Mouse (Mus musculus) embryonic facial prominence, embryonic 12.5 days (tissue): Measurements from ENCODE around the gene Gm19426. TPM values are rescaled to one million over a fixed set of nuclear protein-coding genes. Genes with fewer than 3 reads are reported as not detected.

ENCODE experiments used
- ATAC-seq: fragments of 200-750 bp; cut with Nextera tagmentation; 2 replicates; pipeline ENCODE4 v1.8.0; 2017; ENCODE audit not compliant: insufficient number of reproducible peaks, insufficient read depth, low FRiP score, low TSS enrichment
- H3K27ac ChIP-seq: fragments of 300-500 bp; sonication (generic); 2 replicates; pipeline ENCODE4 v1.5.1; 2016; ENCODE audit warnings: mild to moderate bottlenecking
- H3K27me3 ChIP-seq: fragments of 300-500 bp; sonication (generic); 2 replicates; pipeline ENCODE4 v1.6.1; 2016; ENCODE audit warnings: mild to moderate bottlenecking, moderate library complexity
- H3K36me3 ChIP-seq: fragments of 300-500 bp; sonication (generic); 2 replicates; pipeline ENCODE4 v1.6.1; 2016; ENCODE audit warnings: mild to moderate bottlenecking
- H3K4me1 ChIP-seq: fragments of 300-500 bp; sonication (generic); 2 replicates; pipeline ENCODE4 v1.6.1; 2016
- H3K4me2 ChIP-seq: fragments of 300-500 bp; sonication (generic); replicated peaks from 2 replicates; pipeline ENCODE4 v1.6.1; 2016; ENCODE audit warnings: mild to moderate bottlenecking, moderate library complexity
- H3K4me3 ChIP-seq: fragments of 300-500 bp; sonication (generic); 2 replicates; pipeline ENCODE4 v1.5.1; 2016; ENCODE audit warnings: mild to moderate bottlenecking
- H3K9ac ChIP-seq: fragments of 300-500 bp; sonication (generic); 2 replicates; pipeline ENCODE4 v1.6.1; 2016; ENCODE audit warnings: mild to moderate bottlenecking, moderate library complexity
- H3K9me3 ChIP-seq: fragments of 300-500 bp; sonication (generic); 2 replicates; pipeline ENCODE4 v1.6.1; 2016; ENCODE audit warnings: mild to moderate bottlenecking, moderate library complexity
- WGBS: fragments of 180-500 bp; shearing (Covaris S2); methylation state at CpG from one replicate; pipeline ENCODE4 v1.1.7; 2016; 5-methylcytosine and 5-hydroxymethylcytosine counted together
- polyA plus RNA-seq: library from polyadenylated mRNA; unstranded; fragments of >200 nt; fragmentation: Nextera tagmentation; extraction: Ambion mirVana; gene quantifications from 2 replicates; pipeline ENCODE4 v1.2.1, GENCODE M21; 2016

The Gm19426 gene
- polyA plus RNA-seq, 1 experiment from 2014 or later = 13.9 TPM

- ATAC-seq = 0 out of 2 replicates have a peak, but pooled peaks have one; percentile 5
- Histone ChIP-seq H3K4me2 (peak overlapping the region; percentile 97), H3K4me1 (peaks cover 36% of the 10 kb centered on the region), H3K36me3 (peaks cover 14% of the 10 kb centered on the region; the same call in 1 of the 2 replicates), H3K4me3 (peak overlapping the region; percentile 82), H3K9ac (peak overlapping the region; percentile 53), H3K27ac (peak overlapping the region; percentile 100), H3K27me3 (no peaks in the 10 kb centered on the region), H3K9me3 (no peaks in the 10 kb centered on the region)
- under 1% methylated on average over 10 of the region's 10 CpGs for WGBS
These were observed 671 bp upstream of the Gm19426 start for GRCm38 (mm10) chr2:84744126-84744525.

- H3K4me3 ChIP-seq = peak overlapping the region; percentile 82
- WGBS = under 1% methylated on average over 24 of the region's 26 CpGs
- peak; percentile 82 for ATAC-seq
- peaks cover 51% of the 10 kb centered on the region for H3K4me1 ChIP-seq
- peaks cover 14% of the 10 kb centered on the region; the same call in 1 of the 2 replicates for H3K36me3 ChIP-seq
- peak overlapping the region; percentile 98 for H3K9ac ChIP-seq
- H3K4me2 ChIP-seq = peak overlapping the region; percentile 97
- H3K27me3 ChIP-seq = no peaks in the 10 kb centered on the region
- peak overlapping the region; percentile 100 for H3K27ac ChIP-seq
- no peaks in the 10 kb centered on the region for H3K9me3 ChIP-seq
These were observed 788 bp downstream of the Gm19426 start for GRCm38 (mm10) chr2:84742451-84743283.

GRCm38 (mm10) chr2:84741841-84742450 lies 1.5 kb downstream of the Gm19426 start:
- H3K4me1 ChIP-seq = peaks cover 58% of the 10 kb centered on the region

GRCm38 (mm10) chr2:84740608-84741333 lies 2.7 kb downstream of the Gm19426 start:
- ATAC-seq = no peak
- peak overlapping the region; percentile 98 for H3K9ac ChIP-seq

More at GRCm38 (mm10) chr2:84741841-84742450, 1.5 kb downstream of the Gm19426 start:
- H3K9ac ChIP-seq = peak overlapping the region; percentile 98
- peak overlapping the region; percentile 100 for H3K27ac ChIP-seq
- ATAC-seq = no peak
- H3K4me2 ChIP-seq = peak overlapping the region; percentile 97
- H3K4me3 ChIP-seq = peak overlapping the region; percentile 82
- no peaks in the 10 kb centered on the region for H3K9me3 ChIP-seq
- H3K36me3 ChIP-seq = peaks cover 14% of the 10 kb centered on the region; the same call in 1 of the 2 replicates
- 0% methylated on average over 5 of the region's 5 CpGs for WGBS
- no peaks in the 10 kb centered on the region for H3K27me3 ChIP-seq

GRCm38 (mm10) chr2:84738271-84738911 lies 5.1 kb downstream of the Gm19426 start:
- Histone ChIP-seq H3K9me3 (no peaks in the 10 kb centered on the region), H3K4me3 (0 out of 2 replicates have a peak overlapping the region, but pooled peaks have one; percentile 7), H3K36me3 (peaks cover 14% of the 10 kb centered on the region; the same call in 1 of the 2 replicates), H3K27me3 (no peaks in the 10 kb centered on the region), H3K27ac (peak overlapping the region; percentile 83), H3K4me2 (peak overlapping the region; percentile 97), H3K4me1 (peaks cover 83% of the 10 kb centered on the region), H3K9ac (peak overlapping the region; percentile 19; the same call in 1 of the 2 replicates)
- ATAC-seq = no peak
- whole genome bisulfite sequencing = 1% methylated on average over 12 of the region's 12 CpGs

More at GRCm38 (mm10) chr2:84740608-84741333, 2.7 kb downstream of the Gm19426 start:
- H3K4me3 ChIP-seq = peak overlapping the region; percentile 82
- H3K27ac ChIP-seq = peak overlapping the region; percentile 100
- peak overlapping the region; percentile 97 for H3K4me2 ChIP-seq
- peaks cover 14% of the 10 kb centered on the region; the same call in 1 of the 2 replicates for H3K36me3 ChIP-seq
- no peaks in the 10 kb centered on the region for H3K27me3 ChIP-seq
- H3K9me3 ChIP-seq = no peaks in the 10 kb centered on the region
- 73% methylated on average over 15 of the region's 15 CpGs for WGBS
- H3K4me1 ChIP-seq = peaks cover 70% of the 10 kb centered on the region

GRCm38 (mm10) chr2:84737451-84737925 lies 6.0 kb downstream of the Gm19426 start:
- no peak for ATAC-seq
- Histone ChIP-seq H3K9me3 (no peaks in the 10 kb centered on the region), H3K27ac (peak overlapping the region; percentile 83), H3K36me3 (peaks cover 14% of the 10 kb centered on the region; the same call in 1 of the 2 replicates), H3K27me3 (no peaks in the 10 kb centered on the region), H3K4me1 (peaks cover 85% of the 10 kb centered on the region), H3K9ac (no peak overlapping the region), H3K4me3 (no peak overlapping the region), H3K4me2 (peak overlapping the region; percentile 97)
- WGBS = 6% methylated on average over 8 of the region's 8 CpGs

GRCm38 (mm10) chr2:84736312-84737161 lies 6.9 kb downstream of the Gm19426 start:
- H3K27ac ChIP-seq = peak overlapping the region; percentile 83
- peaks cover 14% of the 10 kb centered on the region; the same call in 1 of the 2 replicates for H3K36me3 ChIP-seq
- H3K9me3 ChIP-seq = no peaks in the 10 kb centered on the region
- H3K4me2 ChIP-seq = peak overlapping the region; percentile 97
- WGBS = 5% methylated on average over 27 of the region's 27 CpGs
- peak overlapping the region; percentile 9; the same call in 1 of the 2 replicates for H3K4me3 ChIP-seq
- H3K27me3 ChIP-seq = no peaks in the 10 kb centered on the region
- peaks cover 79% of the 10 kb centered on the region for H3K4me1 ChIP-seq
- H3K9ac ChIP-seq = no peak overlapping the region
- ATAC-seq = no peak

GRCm38 (mm10) chr2:84735346-84735920 lies 8.0 kb downstream of the Gm19426 start:
- no peak for ATAC-seq
- WGBS = 17% methylated on average over 7 of the region's 7 CpGs
- Histone ChIP-seq H3K4me2 (peak overlapping the region; percentile 78), H3K9ac (peak overlapping the region; percentile 64; the same call in 1 of the 2 replicates), H3K9me3 (no peaks in the 10 kb centered on the region), H3K36me3 (0 out of 2 replicates have a peak, but pooled peaks cover 6% of the 10 kb centered on the region), H3K27ac (peak overlapping the region; percentile 48; the same call in 1 of the 2 replicates), H3K27me3 (no peaks in the 10 kb centered on the region), H3K4me3 (peak overlapping the region; percentile 55), H3K4me1 (peaks cover 68% of the 10 kb centered on the region)

- 2% methylated on average over 2 of the region's 2 CpGs for WGBS
- Histone ChIP-seq H3K4me2 (peak overlapping the region; percentile 78), H3K27ac (no peak overlapping the region), H3K9ac (peak overlapping the region; percentile 64), H3K4me1 (peaks cover 63% of the 10 kb centered on the region), H3K4me3 (peak overlapping the region; percentile 55), H3K9me3 (no peaks in the 10 kb centered on the region), H3K27me3 (no peaks in the 10 kb centered on the region), H3K36me3 (0 out of 2 replicates have a peak, but pooled peaks cover 1% of the 10 kb centered on the region)
- ATAC-seq = no peak
These were observed 8.5 kb downstream of the Gm19426 start for GRCm38 (mm10) chr2:84734919-84735318.
